ENCODE assay signal across 8 mouse cellular contexts in genomic region chr10:76237341-76238225, GRCm38 (mm10). TPM values are rescaled to one million over a fixed set of nuclear protein-coding genes. Genes with fewer than 3 reads are reported as not detected.
DNase-seq lines count a peak whose midpoint lies in the region; ATAC-seq and TF ChIP-seq lines count a peak whose summit lies in the region.

Gene Prmt2 (minus strand): TSS chr10:76237865.

- 0 out of 2 replicates have a peak, but pooled peaks have one; percentile 25 for TF ChIP-seq CTCF in bone marrow macrophage, adult 2 months (IDR thresholded peaks at IDR 0.05; ENCODE audit: low read depth, low read length)
- no peak for TF ChIP-seq CTCF in embryonic fibroblast, embryonic 13.5 days (IDR thresholded peaks at IDR 0.05; ENCODE audit: borderline replicate concordance, insufficient read depth, low read length)

- peaks cover 12% of the 10 kb centered on the region for H3K4me1 ChIP-seq in bone marrow macrophage, adult 2 months (ENCODE audit: control insufficient read depth, insufficient read depth, low read length)
- peaks cover 4% of the 10 kb centered on the region for H3K4me1 ChIP-seq in embryonic fibroblast, embryonic 13.5 days (ENCODE audit: control insufficient read depth, insufficient read depth, low read length)
- H3K4me1 ChIP-seq in kidney, embryonic 14.5 days (ENCODE audit: control insufficient read depth, insufficient read depth, low read length): no peaks in the 10 kb centered on the region
- H3K4me1 ChIP-seq in limb, embryonic 15.5 days: peaks cover 18% of the 10 kb centered on the region; the same call in 1 of the 2 replicates

- no peaks in the 10 kb centered on the region for H3K9me3 ChIP-seq in kidney, embryonic 14.5 days (ENCODE audit: control insufficient read depth, low read length)
- no peaks in the 10 kb centered on the region for H3K9me3 ChIP-seq in limb, embryonic 15.5 days

- H3K27me3 ChIP-seq in kidney, embryonic 14.5 days (ENCODE audit: control insufficient read depth, insufficient read depth, low read length): no peaks in the 10 kb centered on the region
- H3K27me3 ChIP-seq in limb, embryonic 15.5 days: no peaks in the 10 kb centered on the region

- peak within 1 kb of the TSS; percentile 92 for H3K4me3 ChIP-seq in bone marrow macrophage, adult 2 months (ENCODE audit: insufficient read depth, low read length)
- peak within 1 kb of the TSS; percentile 78 for H3K4me3 ChIP-seq in embryonic fibroblast, embryonic 13.5 days (ENCODE audit: insufficient read depth, low read length)
- peak within 1 kb of the TSS; percentile 51 for H3K4me3 ChIP-seq in kidney, embryonic 14.5 days (ENCODE audit: low read length)
- H3K4me3 ChIP-seq in limb, embryonic 15.5 days: peak within 1 kb of the TSS; percentile 77

- TF ChIP-seq POLR2A in bone marrow macrophage, adult 2 months (IDR thresholded peaks at IDR 0.05; ENCODE audit: borderline replicate concordance, low read depth, low read length): no peak; the same call in 1 of the 2 replicates
- peak; percentile 93 for TF ChIP-seq POLR2A in embryonic fibroblast, embryonic 13.5 days (IDR thresholded peaks at IDR 0.05; ENCODE audit: low read depth, low read length)

- peak within 1 kb of the TSS; percentile 51 for H3K4me2 ChIP-seq in kidney, embryonic 14.5 days (replicated peaks; ENCODE audit: low read depth, low read length)
- peak within 1 kb of the TSS; percentile 80 for H3K4me2 ChIP-seq in limb, embryonic 15.5 days

- ATAC-seq in kidney, embryonic 14.5 days (ENCODE audit: low FRiP score, low TSS enrichment): peak; percentile 98
- ATAC-seq in limb, embryonic 15.5 days (ENCODE audit: insufficient number of reproducible peaks, low FRiP score, low TSS enrichment, low read depth): peak; percentile 96

- H3K27ac ChIP-seq in bone marrow macrophage, adult 2 months (ENCODE audit: insufficient read depth, low read depth, low read length): peak within 1 kb of the TSS; percentile 50
- peak within 1 kb of the TSS; percentile 48 for H3K27ac ChIP-seq in embryonic fibroblast, embryonic 13.5 days (ENCODE audit: insufficient read depth, low read length)
- peak within 1 kb of the TSS; percentile 63 for H3K27ac ChIP-seq in kidney, embryonic 14.5 days (ENCODE audit: low read depth, low read length)
- peak within 1 kb of the TSS; percentile 92 for H3K27ac ChIP-seq in limb, embryonic 15.5 days

- H3K36me3 ChIP-seq in kidney, embryonic 14.5 days (ENCODE audit: control insufficient read depth, insufficient read depth, low read length): no peaks in the 10 kb centered on the region
- peaks cover 4% of the 10 kb centered on the region; the same call in 1 of the 2 replicates for H3K36me3 ChIP-seq in limb, embryonic 15.5 days

- peak; percentile 94 for DNase-seq in A20 (ENCODE audit: low read depth, low spot score)
- peak; percentile 91 to 92 for DNase-seq in heart, adult 9 months (ENCODE audit: low spot score in 2 of 2)
- peak; percentile 48 to 71 for DNase-seq in monocyte, adult 2 months (ENCODE audit: low read depth in 1 of 2, low spot score in 2 of 2)
- peak; percentile 89 to 93 for DNase-seq in spleen, postnatal 36 days (ENCODE audit: low spot score in 2 of 2)

- H3K9ac ChIP-seq in kidney, embryonic 14.5 days (ENCODE audit: low read depth, low read length): peak within 1 kb of the TSS; percentile 66
- peak within 1 kb of the TSS; percentile 69 for H3K9ac ChIP-seq in limb, embryonic 15.5 days

- WGBS in kidney, embryonic 14.5 days: under 1% methylated on average over 47 of the region's 47 CpGs
- WGBS in limb, embryonic 15.5 days: under 1% methylated on average over 47 of the region's 47 CpGs

RNA-seq across cellular contexts. Expression of gene Prmt2, which starts in this region (rescaled TPM):
- 20.0 and 23.3 TPM in 2 replicates for polyA plus RNA-seq in bone marrow macrophage, adult 2 months (2012; ENCODE audit: insufficient read depth, insufficient read length, missing spikeins)
- polyA plus RNA-seq in embryonic fibroblast, embryonic 13.5 days (2011; ENCODE audit: insufficient read length, low read depth, missing spikeins): 32.2 and 33.9 TPM in 2 replicates
- polyA plus RNA-seq in kidney, embryonic 14.5 days (2014; fragmentation: Nextera tagmentation; extraction: Ambion mirVana): 39.4 and 57.6 TPM in 2 replicates
- polyA plus RNA-seq in limb, embryonic 15.5 days (2015; fragmentation: Nextera tagmentation; extraction: Ambion mirVana): 53.6 and 62.6 TPM in 2 replicates

Comparison
In these comparisons a context has a peak if more than half of its experiments do, and no peak if none do; other contexts are left out.
1. Peak in every context shown above with its lines: DNase-seq, ATAC-seq, H3K4me3 ChIP-seq and H3K27ac ChIP-seq.